Mouse (Mus musculus): ENCODE data around the gene Sun2.

GRCm38 (mm10) chr15:79692334-79692733 lies 50.0 kb downstream of the Sun2 start:
- TF ChIP-seq POLR2A (IDR thresholded peaks at IDR 0.05; ENCODE audit: borderline replicate concordance, extremely low read depth, insufficient read depth, insufficient read length, poor library complexity, severe bottlenecking) (no peak), CTCF (IDR thresholded peaks at IDR 0.05; ENCODE audit: borderline replicate concordance, extremely low read depth, insufficient read depth, insufficient read length) (no peak)
